Mouse (Mus musculus) forebrain, embryonic 12.5 days (tissue): ENCODE measurements around the gene Ybx2. TPM values are rescaled to one million over a fixed set of nuclear protein-coding genes. Genes with fewer than 3 reads are reported as not detected.

ENCODE experiments used
- ATAC-seq: fragments of 200-750 bp; cut with Nextera tagmentation; 2 replicates; pipeline ENCODE4 v1.8.0; 2017; ENCODE audit warnings: moderate TSS enrichment; ENCODE audit not compliant: low FRiP score
- H3K27ac ChIP-seq: fragments of 300-500 bp; sonication (generic); 2 replicates; pipeline ENCODE4 v1.5.1; 2016; ENCODE audit warnings: mild to moderate bottlenecking
- H3K27me3 ChIP-seq: fragments of 300-500 bp; sonication (generic); 2 replicates; pipeline ENCODE4 v1.6.1; 2016; ENCODE audit warnings: mild to moderate bottlenecking
- H3K36me3 ChIP-seq: fragments of 300-500 bp; sonication (generic); replicated peaks from 2 replicates; pipeline ENCODE4 v1.6.1; 2016; ENCODE audit warnings: mild to moderate bottlenecking
- H3K4me1 ChIP-seq: fragments of 300-500 bp; sonication (generic); 2 replicates; pipeline ENCODE4 v1.6.1; 2016
- H3K4me2 ChIP-seq: fragments of 300-500 bp; sonication (generic); 2 replicates; pipeline ENCODE4 v1.6.1; 2016; ENCODE audit warnings: mild to moderate bottlenecking, moderate library complexity
- H3K4me3 ChIP-seq: fragments of 300-500 bp; sonication (generic); replicated peaks from 2 replicates; pipeline ENCODE4 v1.5.1; 2016; ENCODE audit warnings: mild to moderate bottlenecking
- H3K9ac ChIP-seq: fragments of 300-500 bp; sonication (generic); 2 replicates; pipeline ENCODE4 v1.6.1; 2016; ENCODE audit warnings: mild to moderate bottlenecking
- H3K9me3 ChIP-seq: fragments of 300-500 bp; sonication (generic); 2 replicates; pipeline ENCODE4 v1.6.1; 2016
- WGBS: fragments of 180-500 bp; shearing (Covaris S2); methylation state at CpG from one replicate; pipeline ENCODE4 v1.1.7; 2016; 5-methylcytosine and 5-hydroxymethylcytosine counted together
- polyA plus RNA-seq: library from polyadenylated mRNA; unstranded; fragments of >200 nt; fragmentation: Nextera tagmentation; extraction: Ambion mirVana; gene quantifications from 2 replicates; pipeline ENCODE4 v1.2.1, GENCODE M21; 2016

Ybx2 gene
- polyA plus RNA-seq, result 7.4 and 8.9 TPM in 2 replicates

DNA sequence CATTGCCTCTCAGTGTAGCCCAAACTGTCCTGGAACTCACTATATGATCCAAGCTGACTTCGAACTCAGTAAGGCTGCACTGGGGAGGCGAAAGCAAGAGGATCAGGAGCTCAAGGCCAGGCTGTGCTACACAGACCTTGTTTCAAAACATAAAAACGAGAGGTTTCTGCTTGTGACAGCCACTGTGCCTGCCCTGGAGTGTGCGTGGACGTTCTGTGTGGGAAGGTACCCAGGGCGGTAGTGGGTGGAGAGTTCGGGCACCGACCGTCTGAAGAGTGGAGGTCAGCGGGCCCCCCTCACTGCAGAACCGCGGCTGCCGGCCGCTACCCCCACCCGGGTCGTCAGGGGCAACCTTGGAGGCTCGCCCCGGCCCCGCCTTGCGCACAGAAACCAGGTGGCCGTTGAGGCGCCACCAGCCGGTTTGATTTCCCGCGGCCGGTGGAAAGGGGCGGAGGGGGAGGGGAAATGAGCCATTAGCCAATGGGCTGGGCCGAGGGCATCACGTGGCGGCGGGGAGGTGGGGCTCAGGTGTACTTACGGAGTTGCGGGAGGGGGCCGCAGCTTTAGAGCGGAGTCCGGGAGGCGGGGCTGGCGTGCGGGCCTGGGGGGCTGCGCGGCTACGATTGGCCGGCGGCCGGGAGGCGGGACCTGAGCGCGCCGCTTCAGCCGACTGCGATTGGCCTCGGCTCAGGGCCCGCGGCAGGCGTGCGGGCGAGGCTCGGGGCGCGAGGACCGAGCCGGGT is at the start of gene Ybx2:
Gene Ybx2, plus strand, starts transcription at position 660 of the 743 bp plus-strand sequence.
- ATAC-seq, result peak; percentile 93
- Histone ChIP-seq H3K27me3 (peaks cover 41% of the 10 kb centered on the region), H3K4me3 (peak within 1 kb of the TSS; percentile 63), H3K4me1 (peaks cover 24% of the 10 kb centered on the region), H3K9me3 (no peaks in the 10 kb centered on the region), H3K9ac (peak within 1 kb of the TSS; percentile 70), H3K4me2 (peak within 1 kb of the TSS; percentile 100), H3K27ac (no peak within 1 kb of the TSS), H3K36me3 (no peaks in the 10 kb centered on the region)
- 2% methylated on average over 45 of the region's 62 CpGs for WGBS

DNA sequence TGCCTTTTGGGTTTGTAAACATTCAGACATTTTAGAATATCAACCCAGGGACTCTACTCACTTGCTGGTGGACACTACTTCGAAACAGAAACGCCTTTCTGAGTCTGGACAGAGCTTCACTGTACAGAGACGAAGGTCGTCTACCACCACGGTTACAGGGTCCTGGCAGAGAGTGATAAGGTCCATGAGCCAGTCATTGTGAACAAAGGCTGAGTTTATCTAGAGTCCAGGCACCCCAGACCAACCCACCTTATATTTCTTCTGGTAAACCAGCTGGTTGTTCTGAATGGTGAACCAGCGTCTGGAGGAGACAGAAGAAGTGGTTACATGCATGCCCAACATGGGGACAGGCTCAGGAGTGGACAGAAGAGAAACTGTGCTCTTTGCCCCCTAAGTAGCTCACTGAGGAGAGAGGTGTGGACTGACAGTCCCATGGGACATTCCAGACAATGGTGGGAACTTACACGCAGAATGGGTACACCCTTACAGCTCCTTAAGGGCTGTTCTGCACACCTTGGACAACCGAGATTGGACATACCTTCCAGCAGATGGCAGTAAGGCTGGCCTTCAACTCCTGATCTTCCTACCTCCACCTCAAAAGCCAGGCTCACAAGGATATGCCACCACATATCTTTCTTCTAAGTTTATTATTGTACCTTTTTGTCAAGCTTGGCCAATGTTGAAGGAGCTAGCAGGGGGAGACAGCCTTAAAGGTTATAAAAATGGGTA is 48.5 kb upstream of the Ybx2 start:
- Histone ChIP-seq H3K36me3 (no peaks in the 10 kb centered on the region), H3K4me1 (no peaks in the 10 kb centered on the region), H3K9ac (no peak overlapping the region), H3K27me3 (peaks cover 4% of the 10 kb centered on the region), H3K27ac (no peak overlapping the region), H3K4me2 (no peak overlapping the region), H3K9me3 (no peaks in the 10 kb centered on the region), H3K4me3 (no peak overlapping the region)
- ATAC-seq, result no peak
- whole genome bisulfite sequencing, result 82% methylated on average over 8 of the region's 8 CpGs

DNA sequence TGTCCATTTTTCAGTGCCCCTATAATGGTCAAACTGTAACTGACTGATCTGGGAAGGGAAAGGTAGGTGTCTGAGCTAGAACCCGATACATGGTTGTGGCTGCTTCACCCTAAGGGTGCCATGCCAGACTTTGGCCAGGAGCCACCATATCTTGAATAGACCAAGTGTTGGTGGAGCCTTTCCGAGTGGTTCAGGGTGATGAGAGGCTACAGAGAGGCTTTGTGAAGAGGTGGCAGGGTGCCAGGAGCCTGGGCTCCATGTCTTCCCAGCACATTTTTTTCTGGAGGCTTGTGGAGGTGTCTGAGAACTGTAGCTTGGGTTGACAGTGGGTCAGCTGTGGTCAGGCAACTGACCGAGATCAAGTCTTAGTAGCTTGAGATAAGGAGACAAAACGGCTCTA is 44.1 kb upstream of the Ybx2 start:
- Histone ChIP-seq H3K27me3 (no peaks in the 10 kb centered on the region), H3K9me3 (no peaks in the 10 kb centered on the region), H3K36me3 (no peaks in the 10 kb centered on the region), H3K4me1 (no peaks in the 10 kb centered on the region), H3K27ac (no peak overlapping the region), H3K4me2 (no peak overlapping the region), H3K9ac (no peak overlapping the region), H3K4me3 (no peak overlapping the region)
- WGBS, result 79% methylated on average over 4 of the region's 4 CpGs
- ATAC-seq, result no peak

DNA sequence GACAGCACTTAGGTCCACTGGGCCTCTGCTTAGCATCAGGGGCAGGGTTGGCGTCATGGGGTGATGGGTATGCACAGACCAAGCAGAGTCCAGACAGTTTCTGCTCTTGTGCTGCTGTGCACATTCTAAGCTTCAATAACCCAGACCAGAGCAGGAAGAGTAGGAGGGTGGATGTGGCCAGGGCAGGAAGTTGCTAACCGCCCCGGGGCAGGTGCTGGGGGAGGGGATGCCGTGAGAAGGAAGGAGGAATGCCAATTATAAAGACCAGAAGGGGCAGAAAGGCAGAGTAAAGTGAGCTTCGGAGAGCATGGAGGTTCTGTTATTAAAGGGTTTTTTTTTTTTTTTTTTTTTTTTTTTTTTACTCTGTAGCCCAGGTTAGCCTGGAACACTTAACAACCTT is 40.9 kb upstream of the Ybx2 start:
- ATAC-seq, result no peak
- Histone ChIP-seq H3K27ac (no peak overlapping the region), H3K4me2 (no peak overlapping the region), H3K4me1 (peaks cover 17% of the 10 kb centered on the region), H3K27me3 (no peaks in the 10 kb centered on the region), H3K9ac (no peak overlapping the region), H3K4me3 (no peak overlapping the region), H3K36me3 (peaks cover 4% of the 10 kb centered on the region; the same call in 1 of the 2 replicates), H3K9me3 (no peaks in the 10 kb centered on the region)
- 86% methylated on average over 5 of the region's 5 CpGs for WGBS

DNA sequence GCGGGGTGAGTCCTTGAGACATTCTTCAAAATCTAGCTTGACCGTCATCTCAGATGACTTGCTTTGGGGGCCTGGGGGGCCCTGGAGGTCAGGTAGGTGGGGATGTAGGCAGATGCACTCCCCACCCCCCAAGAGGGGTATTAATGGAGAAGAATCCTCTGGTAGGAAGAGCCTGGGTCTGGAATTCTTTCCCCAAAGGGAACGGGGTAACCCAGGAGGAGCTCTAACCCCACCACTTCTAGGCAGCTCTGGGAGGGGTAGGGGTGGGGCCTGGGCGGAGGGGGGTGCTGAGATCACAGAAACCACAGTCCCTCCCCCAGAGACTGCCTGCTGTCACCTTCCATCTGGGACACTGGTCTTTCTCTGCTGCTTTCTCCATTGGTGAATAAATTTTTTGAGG is 40.3 kb upstream of the Ybx2 start, which contains the start of gene Acap1:
Gene Acap1, minus strand, starts transcription at position 249 of the 400 bp plus-strand sequence.
- Histone ChIP-seq H3K36me3 (peaks cover 4% of the 10 kb centered on the region; the same call in 1 of the 2 replicates), H3K9ac (no peak within 1 kb of the TSS), H3K9me3 (no peaks in the 10 kb centered on the region), H3K4me2 (no peak within 1 kb of the TSS), H3K4me3 (no peak within 1 kb of the TSS), H3K4me1 (peaks cover 20% of the 10 kb centered on the region), H3K27ac (no peak within 1 kb of the TSS), H3K27me3 (no peaks in the 10 kb centered on the region)
- WGBS, result 74% methylated on average over 4 of the region's 4 CpGs
- ATAC-seq, result no peak

DNA sequence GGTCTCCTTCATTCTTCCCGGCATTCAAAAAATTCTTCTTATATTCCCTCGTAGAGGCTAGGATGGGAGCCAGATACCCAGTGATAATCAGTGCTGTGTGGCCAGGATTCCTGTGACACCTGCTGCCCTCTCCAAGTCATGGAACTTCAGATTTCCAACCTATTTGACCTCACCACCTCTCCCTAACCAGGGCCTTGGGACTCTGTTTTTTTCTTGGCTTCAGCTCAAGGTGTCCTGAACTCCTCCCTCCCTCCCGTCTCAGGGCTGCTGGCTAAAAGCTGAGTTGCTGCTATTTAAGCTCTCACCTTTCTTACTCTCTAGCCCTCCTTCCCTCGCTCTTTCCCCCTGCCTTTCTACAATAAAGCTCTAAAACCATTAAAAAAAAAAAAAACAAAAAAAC is 35.7 kb upstream of the Ybx2 start:
- peaks cover 37% of the 10 kb centered on the region for H3K4me1 ChIP-seq
- H3K27ac ChIP-seq, result no peak overlapping the region
- WGBS, result 25% methylated on average over 4 of the region's 4 CpGs
- no peaks in the 10 kb centered on the region for H3K9me3 ChIP-seq
- H3K9ac ChIP-seq, result peak overlapping the region; percentile 94
- H3K36me3 ChIP-seq, result peaks cover 25% of the 10 kb centered on the region
- H3K4me2 ChIP-seq, result peak overlapping the region; percentile 93
- no peak for ATAC-seq
- H3K4me3 ChIP-seq, result peak overlapping the region; percentile 96
- no peaks in the 10 kb centered on the region for H3K27me3 ChIP-seq

DNA sequence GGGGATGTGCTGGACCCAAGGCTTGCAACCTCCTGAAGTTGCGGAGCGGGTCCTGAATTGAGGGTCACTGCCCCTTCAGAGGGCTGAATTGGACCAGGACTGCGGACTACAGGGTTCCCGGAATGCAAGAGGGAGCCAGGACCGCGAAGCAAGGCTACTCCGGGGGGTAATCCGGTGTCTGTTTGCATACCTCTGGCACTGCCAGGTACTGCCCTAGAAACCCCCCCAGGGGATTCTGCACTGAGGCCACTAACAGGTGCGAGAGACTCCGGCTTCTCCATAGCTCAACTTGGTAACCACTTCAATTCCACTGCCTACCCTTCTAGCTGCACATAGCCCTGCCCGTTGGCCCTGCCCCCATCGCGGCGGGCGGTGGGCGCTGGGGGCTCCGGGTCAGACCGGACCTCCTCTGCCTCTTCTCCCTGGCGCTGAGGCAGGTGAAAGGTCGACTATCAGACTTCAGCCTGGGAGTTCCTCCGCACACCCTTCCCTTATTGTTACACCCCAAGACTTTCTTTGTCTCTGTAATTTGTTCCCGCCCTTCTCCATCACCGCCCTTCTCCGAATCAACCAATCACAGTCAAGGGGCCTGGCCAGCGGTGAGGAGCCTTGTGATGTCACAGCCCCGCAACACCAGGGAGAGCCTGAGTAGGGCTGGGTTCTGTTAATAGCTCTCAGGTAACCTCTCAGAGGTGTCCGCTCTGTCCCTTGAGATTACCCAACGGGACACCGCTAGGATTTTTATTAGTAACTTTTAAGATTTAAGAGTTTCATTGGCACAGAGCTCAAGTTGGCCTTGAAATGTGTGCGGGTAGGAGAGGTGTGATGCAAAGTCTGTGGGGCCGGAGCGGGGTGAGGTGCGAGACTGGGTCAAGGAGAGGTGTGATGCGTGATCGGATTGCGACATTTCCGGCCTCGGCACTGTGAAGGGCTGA is 34.9 kb upstream of the Ybx2 start, which contains the start of the genes 2810408A11Rik and Neurl4:
Gene 2810408A11Rik, minus strand, starts transcription at position 517 of the 935 bp plus-strand sequence.
Gene Neurl4, plus strand, starts transcription at position 602 of the 935 bp plus-strand sequence.
- Histone ChIP-seq H3K4me1 (peaks cover 37% of the 10 kb centered on the region), H3K9me3 (no peaks in the 10 kb centered on the region), H3K4me3 (peak within 1 kb of the TSS; percentile 96), H3K36me3 (peaks cover 33% of the 10 kb centered on the region), H3K27ac (peak within 1 kb of the TSS; percentile 98), H3K27me3 (no peaks in the 10 kb centered on the region), H3K4me2 (peak within 1 kb of the TSS; percentile 93), H3K9ac (peak within 1 kb of the TSS; percentile 94)
- under 1% methylated on average over 38 of the region's 38 CpGs for WGBS
- ATAC-seq, result peak; percentile 94

DNA sequence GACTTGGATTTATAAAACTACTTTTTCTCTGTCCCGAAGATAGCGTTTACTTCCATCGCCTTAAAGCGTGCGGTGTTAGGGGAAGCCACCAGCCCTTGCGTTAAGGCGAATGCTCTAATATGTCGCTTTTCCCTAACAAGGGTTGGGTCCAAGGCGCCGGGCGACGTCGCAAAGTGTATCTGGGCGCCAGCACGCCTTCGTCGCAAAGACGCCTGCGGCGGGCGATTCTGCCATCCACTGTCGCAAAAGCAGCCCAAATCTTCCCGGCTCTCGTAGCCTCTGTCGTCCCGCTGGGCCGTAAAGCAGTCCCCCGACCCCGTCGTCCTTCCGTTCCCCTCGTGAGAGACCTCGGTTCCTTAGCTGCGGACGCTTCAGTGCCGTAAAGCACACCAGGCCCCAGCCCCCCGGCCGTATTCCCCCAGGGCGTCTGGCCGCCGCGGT is 34.2 kb upstream of the Ybx2 start:
- H3K27me3 ChIP-seq, result no peaks in the 10 kb centered on the region
- peak overlapping the region; percentile 96 for H3K4me3 ChIP-seq
- no peaks in the 10 kb centered on the region for H3K9me3 ChIP-seq
- H3K4me2 ChIP-seq, result peak overlapping the region; percentile 93
- peaks cover 37% of the 10 kb centered on the region for H3K4me1 ChIP-seq
- H3K27ac ChIP-seq, result peak overlapping the region; percentile 98
- H3K36me3 ChIP-seq, result peaks cover 40% of the 10 kb centered on the region
- peak overlapping the region; percentile 94 for H3K9ac ChIP-seq
- 0% methylated on average over 42 of the region's 42 CpGs for WGBS
- ATAC-seq, result peak; percentile 81

DNA sequence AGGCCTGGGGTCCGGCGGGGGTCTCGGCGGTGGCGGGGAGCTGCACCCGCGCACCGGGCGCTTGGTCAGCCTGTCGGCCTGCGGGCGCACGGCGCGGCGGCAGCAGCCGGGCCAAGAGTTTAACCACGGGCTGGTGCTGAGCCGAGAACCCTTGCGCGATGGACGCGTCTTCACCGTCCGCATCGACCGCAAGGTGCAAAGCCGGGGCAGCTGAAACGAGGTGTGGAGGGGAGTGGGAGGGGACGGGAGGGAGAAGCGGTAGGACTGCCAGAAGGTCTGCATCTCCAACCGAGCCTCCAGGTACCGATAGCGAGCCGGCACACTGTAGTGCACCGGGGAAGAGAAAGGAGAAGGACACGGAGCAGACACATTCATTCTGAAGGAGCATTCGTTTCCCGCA is 33.6 kb upstream of the Ybx2 start:
- H3K4me2 ChIP-seq, result peak overlapping the region; percentile 93
- H3K27ac ChIP-seq, result peak overlapping the region; percentile 98
- H3K4me3 ChIP-seq, result peak overlapping the region; percentile 96
- peaks cover 46% of the 10 kb centered on the region for H3K36me3 ChIP-seq
- H3K9ac ChIP-seq, result peak overlapping the region; percentile 94
- peaks cover 37% of the 10 kb centered on the region for H3K4me1 ChIP-seq
- WGBS, result under 1% methylated on average over 30 of the region's 39 CpGs
- no peaks in the 10 kb centered on the region for H3K27me3 ChIP-seq
- no peaks in the 10 kb centered on the region for H3K9me3 ChIP-seq
- 0 out of 2 replicates have a peak, but pooled peaks have one; percentile 5 for ATAC-seq

DNA sequence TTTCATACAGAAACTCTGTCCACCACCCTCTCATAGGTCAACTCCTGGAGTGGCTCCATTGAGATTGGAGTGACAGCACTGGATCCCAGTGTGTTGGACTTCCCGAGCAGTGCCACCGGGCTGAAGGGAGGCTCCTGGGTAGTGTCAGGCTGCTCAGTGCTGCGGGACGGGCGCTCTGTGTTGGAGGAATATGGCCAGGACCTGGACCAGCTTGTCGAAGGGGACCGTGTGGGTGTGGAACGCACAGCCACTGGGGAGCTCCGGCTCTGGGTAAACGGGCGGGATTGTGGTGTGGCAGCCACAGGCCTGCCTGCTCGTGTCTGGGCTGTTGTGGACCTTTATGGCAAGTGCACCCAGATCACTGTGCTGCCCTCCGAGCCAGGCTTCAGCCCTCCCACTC is 32.6 kb upstream of the Ybx2 start:
- Histone ChIP-seq H3K9me3 (no peaks in the 10 kb centered on the region), H3K4me2 (peak overlapping the region; percentile 93), H3K27ac (no peak overlapping the region), H3K4me3 (peak overlapping the region; percentile 96), H3K27me3 (no peaks in the 10 kb centered on the region), H3K36me3 (peaks cover 51% of the 10 kb centered on the region), H3K4me1 (peaks cover 36% of the 10 kb centered on the region), H3K9ac (peak overlapping the region; percentile 94)
- WGBS, result 85% methylated on average over 13 of the region's 13 CpGs
- ATAC-seq, result no peak

DNA sequence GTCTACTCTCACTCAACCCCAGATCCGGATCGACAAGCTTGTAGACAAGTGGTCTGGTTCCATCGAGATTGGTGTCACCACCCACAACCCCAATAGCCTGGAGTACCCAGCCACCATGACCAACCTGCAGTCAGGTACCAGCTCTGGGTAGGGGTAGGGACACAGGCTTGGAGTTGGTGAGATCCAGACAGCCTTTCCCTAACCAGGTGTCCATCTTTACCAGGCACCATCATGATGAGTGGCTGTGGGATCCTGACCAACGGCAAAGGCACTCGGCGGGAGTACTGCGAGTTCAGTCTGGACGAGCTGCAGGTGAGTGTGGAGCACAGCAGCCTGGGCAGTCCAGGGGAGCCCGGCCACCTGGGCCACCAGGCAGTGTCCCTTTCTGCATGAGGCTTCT is 31.3 kb upstream of the Ybx2 start:
- no peak for ATAC-seq
- peaks cover 23% of the 10 kb centered on the region for H3K4me1 ChIP-seq
- no peak overlapping the region for H3K4me2 ChIP-seq
- H3K36me3 ChIP-seq, result peaks cover 65% of the 10 kb centered on the region
- no peak overlapping the region for H3K27ac ChIP-seq
- WGBS, result 97% methylated on average over 9 of the region's 9 CpGs
- H3K4me3 ChIP-seq, result 0 out of 2 replicates have a peak overlapping the region, but pooled peaks have one; percentile 1
- no peaks in the 10 kb centered on the region for H3K27me3 ChIP-seq
- H3K9ac ChIP-seq, result no peak overlapping the region
- no peaks in the 10 kb centered on the region for H3K9me3 ChIP-seq
